Mouse (Mus musculus) embryonic facial prominence, embryonic 11.5 days (tissue): Measurements from ENCODE around the gene Dscaml1. TPM values are rescaled to one million over a fixed set of nuclear protein-coding genes. Genes with fewer than 3 reads are reported as not detected.

Source experiments
- ATAC-seq: fragments of 200-750 bp; cut with Nextera tagmentation; replicated peaks from 2 replicates; pipeline ENCODE4 v1.8.0; 2017; ENCODE audit warnings: low read depth; ENCODE audit not compliant: insufficient number of reproducible peaks, low FRiP score, low TSS enrichment
- DNase-seq: peaks from one replicate; pipeline ENCODE4 v3.0.0-alpha.2; 2015; ENCODE audit warnings: low spot score
- H3K27ac ChIP-seq: fragments of 300-500 bp; sonication (generic); replicated peaks from 2 replicates; pipeline ENCODE4 v1.5.1; 2014; ENCODE audit warnings: mild to moderate bottlenecking, low read depth, low read length, control low read depth
- H3K27me3 ChIP-seq: fragments of 300-500 bp; sonication (generic); 2 replicates; pipeline ENCODE4 v1.6.1; 2014; ENCODE audit warnings: mild to moderate bottlenecking, low read length, moderate library complexity, mixed read lengths; ENCODE audit not compliant: control insufficient read depth, insufficient read depth
- H3K36me3 ChIP-seq: fragments of 300-500 bp; sonication (generic); replicated peaks from 2 replicates; pipeline ENCODE4 v1.6.1; 2014; ENCODE audit warnings: low read depth, mild to moderate bottlenecking, low read length, moderate library complexity, mixed read lengths; ENCODE audit not compliant: control insufficient read depth, insufficient read depth
- H3K4me1 ChIP-seq: fragments of 300-500 bp; sonication (generic); 2 replicates; pipeline ENCODE4 v1.6.1; 2014; ENCODE audit warnings: low read length, mixed read lengths; ENCODE audit not compliant: control insufficient read depth, insufficient read depth
- H3K4me2 ChIP-seq: fragments of 300-500 bp; sonication (generic); 2 replicates; pipeline ENCODE4 v1.6.1; 2014; ENCODE audit warnings: low read depth, mild to moderate bottlenecking, control low read depth, low read length, moderate library complexity
- H3K4me3 ChIP-seq: fragments of 300-500 bp; sonication (generic); 2 replicates; pipeline ENCODE4 v1.5.1; 2014; ENCODE audit warnings: low read depth, low read length, control low read depth
- H3K9ac ChIP-seq: fragments of 300-500 bp; sonication (generic); replicated peaks from 2 replicates; pipeline ENCODE4 v1.6.1; 2014; ENCODE audit warnings: mild to moderate bottlenecking, control low read depth, low read length
- H3K9me3 ChIP-seq: fragments of 300-500 bp; sonication (generic); replicated peaks from 2 replicates; pipeline ENCODE4 v1.6.1; 2016; ENCODE audit warnings: mild to moderate bottlenecking, low read length, inconsistent platforms, mixed read lengths; ENCODE audit not compliant: control insufficient read depth
- WGBS: fragments of 180-500 bp; shearing (Covaris S2); extraction: QIAGEN DNeasy Blood & Tissue Kit; methylation state at CpG from one replicate; pipeline ENCODE4 v1.1.7; 2014; 5-methylcytosine and 5-hydroxymethylcytosine counted together
- polyA plus RNA-seq: library from polyadenylated mRNA; unstranded; fragments of >200 nt; fragmentation: Nextera tagmentation; extraction: Ambion mirVana; gene quantifications from 2 replicates; pipeline ENCODE4 v1.2.1, GENCODE M21; 2014

Gene Dscaml1
- polyA plus RNA-seq, 1 experiment from 2014 or later: 0.76 TPM

DNA sequence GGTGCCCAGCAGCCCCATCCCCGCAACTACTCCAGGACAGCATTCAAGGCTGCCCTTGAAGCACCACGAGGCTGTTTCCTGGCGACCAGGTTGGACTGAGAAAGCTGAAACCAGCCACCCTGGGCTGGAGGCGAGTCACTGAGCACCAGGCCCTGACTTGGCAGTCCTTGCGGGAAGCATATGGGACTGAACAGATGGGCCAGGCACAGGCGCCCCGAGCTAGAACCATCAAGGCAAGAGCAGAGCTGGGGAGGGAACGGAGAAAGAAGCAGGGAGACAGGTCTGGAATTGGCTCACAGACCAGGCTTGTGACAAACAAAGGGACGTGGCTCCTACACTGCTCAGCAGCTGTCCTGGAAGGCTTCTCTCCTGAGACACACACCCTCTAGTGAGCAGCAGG, 165.9 kb downstream of the Dscaml1 start:
- Histone ChIP-seq H3K9me3 (no peaks in the 10 kb centered on the region), H3K9ac (no peak overlapping the region), H3K27ac (no peak overlapping the region), H3K27me3 (no peaks in the 10 kb centered on the region), H3K36me3 (no peaks in the 10 kb centered on the region), H3K4me1 (no peaks in the 10 kb centered on the region), H3K4me3 (no peak overlapping the region), H3K4me2 (no peak overlapping the region)
- 80% methylated on average over 9 of the region's 9 CpGs for WGBS
- DNase-seq: no peak
- no peak for ATAC-seq

DNA sequence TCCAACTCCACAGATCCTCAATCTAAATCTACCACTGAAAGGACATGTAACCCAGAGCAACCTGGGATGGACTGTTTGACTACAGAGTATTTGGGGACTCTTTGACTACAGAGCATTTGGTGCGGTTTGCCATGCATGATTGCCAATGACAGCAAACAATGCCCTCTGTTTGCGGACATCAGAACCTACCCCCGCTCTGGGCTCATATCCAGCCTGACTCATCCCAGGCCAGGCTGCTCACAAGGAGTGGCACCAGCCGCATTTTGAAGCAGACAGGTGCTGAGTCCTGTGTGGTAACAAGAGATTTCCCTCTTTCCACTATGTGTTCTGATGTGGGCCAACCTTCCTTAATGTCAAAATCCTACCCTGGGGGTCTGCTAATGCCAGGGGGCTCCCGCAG, 171.7 kb downstream of the Dscaml1 start:
- no peaks in the 10 kb centered on the region for H3K27me3 ChIP-seq
- DNase-seq: no peak
- no peak for ATAC-seq
- H3K4me2 ChIP-seq: no peak overlapping the region
- H3K27ac ChIP-seq: no peak overlapping the region
- H3K9ac ChIP-seq: no peak overlapping the region
- 74% methylated on average over 5 of the region's 5 CpGs for WGBS
- no peaks in the 10 kb centered on the region for H3K4me1 ChIP-seq
- no peak overlapping the region for H3K4me3 ChIP-seq
- no peaks in the 10 kb centered on the region for H3K36me3 ChIP-seq
- H3K9me3 ChIP-seq: no peaks in the 10 kb centered on the region

DNA sequence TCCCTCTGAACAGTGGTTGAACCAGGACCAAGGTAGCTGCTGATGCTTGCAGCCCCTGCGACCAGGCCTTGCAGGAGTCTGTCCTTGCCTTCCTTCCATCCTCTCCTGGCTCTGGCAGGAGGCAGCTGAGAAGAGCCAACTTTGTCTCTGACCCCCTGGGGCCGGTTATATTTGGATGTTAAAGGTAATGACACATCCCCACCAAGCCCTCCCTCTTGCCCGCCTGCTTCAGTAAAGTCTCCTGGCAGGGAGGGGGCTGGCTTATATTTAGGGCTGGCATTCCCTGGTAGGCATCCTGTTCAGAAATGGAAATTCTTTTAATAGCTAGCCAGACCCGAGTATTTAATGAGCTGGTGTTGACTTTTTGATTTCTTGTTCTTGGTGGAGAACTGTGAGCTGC, 172.9 kb downstream of the Dscaml1 start:
- H3K27me3 ChIP-seq: no peaks in the 10 kb centered on the region
- no peak overlapping the region for H3K4me2 ChIP-seq
- no peak overlapping the region for H3K9ac ChIP-seq
- no peaks in the 10 kb centered on the region for H3K9me3 ChIP-seq
- no peaks in the 10 kb centered on the region for H3K4me1 ChIP-seq
- ATAC-seq (no peak), DNase-seq (no peak)
- no peak overlapping the region for H3K27ac ChIP-seq
- 61% methylated on average over 4 of the region's 4 CpGs for WGBS
- no peaks in the 10 kb centered on the region for H3K36me3 ChIP-seq
- no peak overlapping the region for H3K4me3 ChIP-seq

DNA sequence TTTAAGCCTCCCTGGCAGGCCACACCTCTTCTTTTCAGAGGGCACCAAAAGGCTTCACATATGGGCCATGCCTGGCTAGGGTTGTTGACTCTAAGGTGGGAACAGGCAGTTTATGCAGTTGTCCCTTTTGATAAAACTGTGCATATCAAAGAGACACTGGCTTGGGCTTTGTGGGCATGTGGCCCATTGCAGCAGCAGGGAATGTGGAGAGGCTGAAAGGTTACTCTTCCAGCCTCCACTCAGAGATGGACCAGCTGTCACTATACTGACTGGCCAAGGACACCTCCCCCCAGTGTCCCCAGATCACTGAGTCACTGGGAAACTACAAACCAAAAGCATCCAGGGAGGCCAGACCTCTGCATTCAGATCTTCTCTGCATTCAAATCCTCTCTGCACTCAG, 180.9 kb downstream of the Dscaml1 start:
- no peak overlapping the region for H3K9ac ChIP-seq
- H3K27me3 ChIP-seq: no peaks in the 10 kb centered on the region
- H3K36me3 ChIP-seq: no peaks in the 10 kb centered on the region
- H3K9me3 ChIP-seq: no peaks in the 10 kb centered on the region
- ATAC-seq (no peak), DNase-seq (no peak)
- no peak overlapping the region for H3K4me2 ChIP-seq
- H3K4me1 ChIP-seq: no peaks in the 10 kb centered on the region; the same call in 1 of the 2 replicates
- no peak overlapping the region for H3K4me3 ChIP-seq
- no peak overlapping the region for H3K27ac ChIP-seq

DNA sequence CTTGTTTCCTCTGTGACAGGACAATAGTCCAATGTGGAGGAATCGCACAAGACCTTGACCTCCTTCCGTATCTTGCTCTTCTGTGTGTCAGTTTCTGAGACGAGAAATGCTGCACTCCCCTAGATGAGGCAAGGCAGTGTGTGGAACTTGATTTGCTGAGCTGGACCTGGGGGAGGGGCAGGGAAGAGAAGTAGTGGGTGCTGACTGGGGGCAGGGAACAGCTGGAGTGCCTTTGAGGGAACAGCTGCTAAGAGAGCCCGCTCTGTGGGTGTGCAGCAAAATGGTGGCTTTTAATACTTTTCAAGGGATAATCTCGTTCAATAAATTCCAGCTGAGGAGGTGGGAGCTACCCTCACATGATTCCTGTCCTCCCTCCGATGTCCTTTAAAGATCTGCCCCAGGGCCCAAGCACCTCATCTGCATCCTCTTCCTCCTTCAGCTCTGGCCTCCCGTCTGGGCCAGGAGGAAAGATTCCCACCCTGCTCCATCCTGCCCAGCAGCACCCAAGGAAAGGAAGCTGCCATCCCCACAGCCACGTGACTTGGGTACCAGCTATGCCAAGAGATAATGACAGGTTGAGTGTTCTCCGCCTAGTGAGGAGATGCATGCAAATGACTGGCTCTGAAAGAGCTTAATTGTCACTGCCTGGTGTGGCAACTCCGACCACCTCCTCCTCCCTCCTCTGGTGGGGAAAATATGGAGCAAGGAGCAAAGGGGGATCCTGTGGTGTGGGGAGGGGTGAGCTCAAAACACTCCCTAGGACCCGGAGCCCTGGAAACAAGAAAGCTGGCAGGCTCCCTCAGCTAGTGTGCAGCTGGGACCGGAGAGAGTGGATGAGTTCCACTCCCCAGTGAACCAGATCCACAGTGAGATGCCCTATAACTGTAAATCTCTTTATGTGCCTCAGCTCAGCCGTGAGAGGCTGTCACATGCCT, 181.9 kb downstream of the Dscaml1 start:
- Histone ChIP-seq H3K27ac (no peak overlapping the region), H3K4me2 (no peak overlapping the region), H3K36me3 (no peaks in the 10 kb centered on the region), H3K9ac (no peak overlapping the region), H3K9me3 (no peaks in the 10 kb centered on the region), H3K27me3 (no peaks in the 10 kb centered on the region), H3K4me3 (no peak overlapping the region), H3K4me1 (no peaks in the 10 kb centered on the region; the same call in 1 of the 2 replicates)
- DNase-seq (no peak), ATAC-seq (no peak; the same call in 1 of the 2 replicates)
- WGBS: 35% methylated on average over 13 of the region's 13 CpGs

DNA sequence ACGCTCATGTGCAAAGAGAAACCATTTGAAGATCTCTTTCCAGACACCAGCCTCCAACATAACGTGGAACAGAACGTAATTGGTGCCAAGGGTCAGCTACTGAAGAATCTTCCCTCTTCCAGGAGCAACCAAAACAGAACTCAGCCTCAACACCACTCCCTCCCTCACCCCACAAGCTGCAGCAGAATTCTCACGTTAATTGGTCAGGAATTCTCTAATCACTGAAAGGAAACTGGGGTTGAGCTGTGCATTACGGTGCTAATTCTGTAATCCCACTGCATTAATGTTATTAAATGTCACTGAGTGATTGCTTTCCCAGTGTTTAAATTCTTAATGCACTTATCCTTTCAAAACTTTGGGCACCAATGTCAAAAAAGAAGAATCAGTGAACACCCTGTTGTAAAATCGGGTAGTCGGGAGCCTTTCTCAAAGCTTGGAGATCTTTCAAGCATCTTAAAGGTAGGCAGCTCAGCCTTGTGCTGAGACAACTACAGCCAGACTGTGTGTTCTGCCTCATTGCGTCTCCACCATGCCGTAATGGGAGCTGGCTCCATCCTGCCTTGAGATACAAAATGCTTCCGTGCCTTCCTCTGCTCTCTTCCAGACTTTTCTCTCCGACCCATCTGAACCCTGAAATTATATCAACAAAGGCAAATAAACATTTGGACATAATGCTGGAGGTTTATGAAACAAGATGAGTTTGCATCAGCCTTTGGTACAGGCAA, 184.1 kb downstream of the Dscaml1 start:
- H3K27me3 ChIP-seq: no peaks in the 10 kb centered on the region
- no peak for DNase-seq
- no peaks in the 10 kb centered on the region for H3K36me3 ChIP-seq
- H3K4me1 ChIP-seq: no peaks in the 10 kb centered on the region; the same call in 1 of the 2 replicates
- no peak for ATAC-seq
- no peak overlapping the region for H3K27ac ChIP-seq
- H3K9ac ChIP-seq: no peak overlapping the region
- H3K4me3 ChIP-seq: no peak overlapping the region
- H3K4me2 ChIP-seq: no peak overlapping the region
- no peaks in the 10 kb centered on the region for H3K9me3 ChIP-seq
- 59% methylated on average over 11 of the region's 11 CpGs for WGBS

DNA sequence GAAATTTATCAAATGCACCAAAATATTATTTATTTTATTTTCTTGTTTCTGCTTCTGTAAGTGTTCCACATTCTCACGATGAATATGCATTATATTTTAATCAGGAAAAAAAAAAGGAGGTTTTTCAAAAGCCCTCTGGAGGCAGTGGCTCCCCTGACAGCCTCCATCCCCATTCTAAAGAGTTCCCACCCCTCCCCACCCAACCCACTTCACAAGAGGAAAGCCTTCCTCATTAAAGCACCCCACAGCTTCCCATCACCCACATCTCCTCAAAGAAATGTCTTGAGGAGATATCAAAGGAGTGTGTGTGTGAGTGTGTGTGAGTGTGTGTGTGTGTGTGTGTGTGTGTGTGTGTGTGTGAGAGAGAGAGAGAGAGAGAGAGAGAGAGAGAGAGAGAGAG, 188.2 kb downstream of the Dscaml1 start:
- Histone ChIP-seq H3K4me2 (no peak overlapping the region), H3K27ac (no peak overlapping the region)
- WGBS: 81% methylated on average over 1 of the region's 1 CpGs

DNA sequence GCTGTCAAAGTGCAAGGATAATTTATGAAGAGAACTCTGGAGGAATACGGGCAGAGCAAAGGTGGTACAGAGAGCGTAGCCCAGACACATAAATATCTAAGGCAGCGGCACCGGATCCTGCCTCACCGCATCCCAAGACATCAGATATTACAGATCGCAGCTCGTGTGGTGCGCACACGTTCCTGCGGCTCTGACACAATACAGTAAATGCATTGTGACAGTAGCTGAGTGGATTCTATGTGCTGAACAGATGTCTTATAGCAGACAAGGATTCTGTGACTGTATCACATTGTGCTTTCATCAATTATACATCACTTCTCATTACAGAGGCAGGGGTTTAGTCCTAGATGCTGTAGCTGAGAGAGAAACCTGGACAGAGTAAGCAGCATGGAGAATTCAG, 191.5 kb downstream of the Dscaml1 start:
- Histone ChIP-seq H3K9me3 (no peaks in the 10 kb centered on the region), H3K9ac (no peak overlapping the region), H3K27me3 (no peaks in the 10 kb centered on the region), H3K4me1 (no peaks in the 10 kb centered on the region), H3K36me3 (no peaks in the 10 kb centered on the region), H3K27ac (no peak overlapping the region), H3K4me2 (no peak overlapping the region), H3K4me3 (no peak overlapping the region)
- 80% methylated on average over 10 of the region's 10 CpGs for WGBS
- no peak for DNase-seq
- ATAC-seq: no peak

More for the DNA sequence above, 188.2 kb downstream of the Dscaml1 start:
- no peaks in the 10 kb centered on the region for H3K4me1 ChIP-seq
- ATAC-seq (no peak), DNase-seq (no peak)
- no peaks in the 10 kb centered on the region for H3K36me3 ChIP-seq
- H3K9me3 ChIP-seq: no peaks in the 10 kb centered on the region
- H3K9ac ChIP-seq: no peak overlapping the region
- no peak overlapping the region for H3K4me3 ChIP-seq
- H3K27me3 ChIP-seq: no peaks in the 10 kb centered on the region
